Mouse (Mus musculus) frontal cortex, postnatal 25 days (tissue): ENCODE measurements around the gene Utp14a.
"Not testable (repeated sequence)": the region's sequence is repeated elsewhere in the genome, so short reads cannot be mapped to it uniquely, and the experiment has no call there.

ENCODE experiments used
- DNase-seq, 2 experiments: peaks; one replicate each; pipeline ENCODE4 v3.0.0; 2022; ENCODE audit warnings: low spot score in 2 of 2

The Utp14a gene

GRCm38 (mm10) chrX:48256468-48257007, at the start of gene Utp14a:
Gene Utp14a, plus strand, starts transcription at chrX:48256862.
- DNase-seq = peak; percentile 70 to 90

- no peak for DNase-seq
Observed at GRCm38 (mm10) chrX:48207761-48208487, 48.7 kb upstream of the Utp14a start.

GRCm38 (mm10) chrX:48208519-48209185, 48.0 kb upstream of the Utp14a start, which contains the start of gene Zdhhc9:
Gene Zdhhc9, minus strand, starts transcription at chrX:48208878.
- peak; percentile 76 to 84 for DNase-seq

- DNase-seq = not testable (repeated sequence)
Observed at GRCm38 (mm10) chrX:48209746-48210145, 46.9 kb upstream of the Utp14a start.

- DNase-seq = no peak
Observed at GRCm38 (mm10) chrX:48219468-48219867, 37.2 kb upstream of the Utp14a start.

GRCm38 (mm10) chrX:48222706-48223105, 34.0 kb upstream of the Utp14a start:
- no peak for DNase-seq

GRCm38 (mm10) chrX:48226225-48226624, 30.4 kb upstream of the Utp14a start:
- no peak for DNase-seq

- no peak for DNase-seq
Observed at GRCm38 (mm10) chrX:48234417-48234816, 22.2 kb upstream of the Utp14a start.

- no peak for DNase-seq
Observed at GRCm38 (mm10) chrX:48255830-48256428, 733 bp upstream of the Utp14a start.

GRCm38 (mm10) chrX:48257011-48257410, 349 bp downstream of the Utp14a start:
- no peak for DNase-seq

- DNase-seq = no peak
Observed at GRCm38 (mm10) chrX:48271671-48272070, 15.0 kb downstream of the Utp14a start.

GRCm38 (mm10) chrX:48274634-48275033, 18.0 kb downstream of the Utp14a start:
- no peak for DNase-seq

- peak in 1 of 2 experiments; percentile 29 for DNase-seq
Observed at GRCm38 (mm10) chrX:48278103-48278502, 21.4 kb downstream of the Utp14a start.

- DNase-seq = peak; percentile 13 to 52
Observed at GRCm38 (mm10) chrX:48284386-48285005, 27.8 kb downstream of the Utp14a start.

- peak; percentile 3 to 23 for DNase-seq
Observed at GRCm38 (mm10) chrX:48285006-48285650, 28.5 kb downstream of the Utp14a start.

GRCm38 (mm10) chrX:48285651-48286021, 29.0 kb downstream of the Utp14a start:
- peak in 1 of 2 experiments; percentile 11 for DNase-seq

- DNase-seq = no peak
Observed at GRCm38 (mm10) chrX:48286488-48286887, 29.8 kb downstream of the Utp14a start.

- no peak for DNase-seq
Observed at GRCm38 (mm10) chrX:48288008-48288407, 31.3 kb downstream of the Utp14a start.

GRCm38 (mm10) chrX:48291413-48291812, 34.8 kb downstream of the Utp14a start:
- DNase-seq = no peak

- no peak for DNase-seq
Observed at GRCm38 (mm10) chrX:48305356-48305755, 48.7 kb downstream of the Utp14a start.

GRCm38 (mm10) chrX:48310706-48311517, 54.2 kb downstream of the Utp14a start:
- no peak for DNase-seq
